In the genomic region with DNA sequence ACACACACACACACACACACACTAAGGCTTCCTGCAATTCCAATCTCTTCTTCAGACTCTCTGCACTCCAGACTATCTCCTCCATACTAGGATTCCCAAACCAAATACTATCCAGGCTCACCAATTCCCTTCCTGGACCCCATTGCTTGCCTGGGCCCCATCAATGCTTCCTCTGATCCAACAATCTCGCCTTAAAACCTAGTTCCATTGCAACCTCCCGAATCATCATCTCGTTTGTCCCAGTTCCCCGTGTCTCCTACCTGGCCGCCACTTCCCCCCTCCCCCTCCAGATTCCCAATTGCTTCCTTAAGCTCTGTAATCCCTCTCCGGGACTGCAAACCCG, we compare ENCODE assay signal across 8 mouse cellular contexts. TPM values are rescaled to one million over a fixed set of nuclear protein-coding genes. Genes with fewer than 3 reads are reported as not detected.
A peak's percentile ranks its signal among the peaks of the same experiment; 100 is the strongest.
DNase-seq lines count a peak whose midpoint lies in the region; ATAC-seq and TF ChIP-seq lines count a peak whose summit lies in the region.

No protein-coding gene starts in this region.

- no peaks in the 10 kb centered on the region for H3K9me3 ChIP-seq in lung, embryonic 14.5 days (ENCODE audit: low read depth, low read length)
- no peaks in the 10 kb centered on the region for H3K9me3 ChIP-seq in embryonic facial prominence, embryonic 15.5 days (replicated peaks)
- no peaks in the 10 kb centered on the region for H3K9me3 ChIP-seq in intestine, postnatal 0 days (ENCODE audit: control insufficient read depth)
- no peaks in the 10 kb centered on the region for H3K9me3 ChIP-seq in neural tube, embryonic 14.5 days (ENCODE audit: control insufficient read depth, low read length)

- H3K36me3 ChIP-seq in lung, embryonic 14.5 days (ENCODE audit: insufficient read depth) = no peaks in the 10 kb centered on the region
- no peaks in the 10 kb centered on the region for H3K36me3 ChIP-seq in embryonic facial prominence, embryonic 15.5 days
- no peaks in the 10 kb centered on the region; the same call in 1 of the 2 replicates for H3K36me3 ChIP-seq in intestine, postnatal 0 days (ENCODE audit: control insufficient read depth, insufficient read depth)
- no peaks in the 10 kb centered on the region for H3K36me3 ChIP-seq in neural tube, embryonic 14.5 days (ENCODE audit: control insufficient read depth, insufficient read depth, low read length)

- H3K4me2 ChIP-seq in lung, embryonic 14.5 days = peak overlapping the region; percentile 92
- H3K4me2 ChIP-seq in embryonic facial prominence, embryonic 15.5 days (replicated peaks) = peak overlapping the region; percentile 80
- peak overlapping the region; percentile 70 for H3K4me2 ChIP-seq in intestine, postnatal 0 days (replicated peaks; ENCODE audit: low read depth)
- H3K4me2 ChIP-seq in neural tube, embryonic 14.5 days (ENCODE audit: low read depth, low read length) = peak overlapping the region; percentile 63

- H3K4me1 ChIP-seq in lung, embryonic 14.5 days (ENCODE audit: insufficient read depth) = peaks cover 33% of the 10 kb centered on the region
- peaks cover 40% of the 10 kb centered on the region for H3K4me1 ChIP-seq in embryonic facial prominence, embryonic 15.5 days
- 0 out of 2 replicates have a peak, but pooled peaks cover 10% of the 10 kb centered on the region for H3K4me1 ChIP-seq in intestine, postnatal 0 days (replicated peaks; ENCODE audit: control insufficient read depth, insufficient read depth, low read length)
- peaks cover 32% of the 10 kb centered on the region for H3K4me1 ChIP-seq in neural tube, embryonic 14.5 days (ENCODE audit: control insufficient read depth, insufficient read depth, low read length)

- TF ChIP-seq CTCF in lung, embryonic 14.5 days (IDR thresholded peaks at IDR 0.05; ENCODE audit: low read depth) = no peak
- no peak for TF ChIP-seq CTCF in intestine, postnatal 0 days (IDR thresholded peaks at IDR 0.05; ENCODE audit: low read depth)

- ATAC-seq in lung, embryonic 14.5 days (ENCODE audit: insufficient read depth) = no peak
- ATAC-seq in embryonic facial prominence, embryonic 15.5 days (ENCODE audit: insufficient number of reproducible peaks, low FRiP score, low TSS enrichment, low read depth) = no peak
- ATAC-seq in intestine, postnatal 0 days = no peak
- ATAC-seq in neural tube, embryonic 14.5 days (ENCODE audit: low read depth) = peak; percentile 18; the same call in 1 of the 2 replicates

- H3K27me3 ChIP-seq in lung, embryonic 14.5 days (ENCODE audit: insufficient read depth, low read length) = no peaks in the 10 kb centered on the region
- H3K27me3 ChIP-seq in embryonic facial prominence, embryonic 15.5 days = no peaks in the 10 kb centered on the region
- no peaks in the 10 kb centered on the region for H3K27me3 ChIP-seq in intestine, postnatal 0 days (replicated peaks; ENCODE audit: control insufficient read depth, insufficient read depth, low read length)
- no peaks in the 10 kb centered on the region for H3K27me3 ChIP-seq in neural tube, embryonic 14.5 days (ENCODE audit: control insufficient read depth, insufficient read depth, low read length)

- DNase-seq in lung, embryonic 14.5 days = no peak
- no peak for DNase-seq in lung, postnatal 4 days
- DNase-seq in right cerebral cortex, postnatal 10 days (ENCODE audit: low spot score in 2 of 2) = no peak
- no peak for DNase-seq in frontal cortex, adult 2 months (ENCODE audit: extremely low spot score in 1 of 2, low spot score in 1 of 2)
- no peak for DNase-seq in T-cell, adult 2 months (ENCODE audit: low spot score)

- peak overlapping the region; percentile 99 for H3K4me3 ChIP-seq in lung, embryonic 14.5 days (ENCODE audit: low read depth, low read length)
- peak overlapping the region; percentile 87 for H3K4me3 ChIP-seq in embryonic facial prominence, embryonic 15.5 days (replicated peaks)
- peak overlapping the region; percentile 100 for H3K4me3 ChIP-seq in intestine, postnatal 0 days (ENCODE audit: low read depth, low read length)
- peak overlapping the region; percentile 87 for H3K4me3 ChIP-seq in neural tube, embryonic 14.5 days (ENCODE audit: low read depth, low read length)

- peak overlapping the region; percentile 88 for H3K27ac ChIP-seq in lung, embryonic 14.5 days (ENCODE audit: low read depth)
- H3K27ac ChIP-seq in embryonic facial prominence, embryonic 15.5 days (replicated peaks) = peak overlapping the region; percentile 80
- peak overlapping the region; percentile 93 for H3K27ac ChIP-seq in intestine, postnatal 0 days (ENCODE audit: low read depth, low read length)
- H3K27ac ChIP-seq in neural tube, embryonic 14.5 days (ENCODE audit: low read depth, low read length) = peak overlapping the region; percentile 40

- peak overlapping the region; percentile 95 for H3K9ac ChIP-seq in lung, embryonic 14.5 days
- peak overlapping the region; percentile 94 for H3K9ac ChIP-seq in embryonic facial prominence, embryonic 15.5 days
- peak overlapping the region; percentile 99 for H3K9ac ChIP-seq in intestine, postnatal 0 days (ENCODE audit: low read depth, low read length)
- peak overlapping the region; percentile 89 for H3K9ac ChIP-seq in neural tube, embryonic 14.5 days (replicated peaks; ENCODE audit: low read depth, low read length)

- WGBS in lung, embryonic 14.5 days = 1% methylated on average over 7 of the region's 7 CpGs
- 1% methylated on average over 7 of the region's 7 CpGs for WGBS in embryonic facial prominence, embryonic 15.5 days
- WGBS in intestine, postnatal 0 days = 0% methylated on average over 7 of the region's 7 CpGs
- WGBS in neural tube, embryonic 14.5 days = 0% methylated on average over 7 of the region's 7 CpGs

RNA-seq across cellular contexts. Expression of a gene that starts 0.6 kb away (rescaled TPM):
- 266 and 270 TPM in 2 replicates for polyA plus RNA-seq in lung, embryonic 14.5 days (2014; fragmentation: Nextera tagmentation; extraction: Ambion mirVana)
- polyA plus RNA-seq in embryonic facial prominence, embryonic 15.5 days (2015; fragmentation: Nextera tagmentation; extraction: Ambion mirVana) = 321 and 328 TPM in 2 replicates
- 293 and 319 TPM in 2 replicates for polyA plus RNA-seq in intestine, postnatal 0 days (2015; fragmentation: Nextera tagmentation; extraction: Ambion mirVana)
- 109 and 143 TPM in 2 replicates for polyA plus RNA-seq in neural tube, embryonic 14.5 days (2014; fragmentation: Nextera tagmentation; extraction: Ambion mirVana)
- 214 and 220 TPM in 2 replicates for polyA plus RNA-seq in frontal cortex, adult 2 months (2012; rRNA removed)

RNA-seq across cellular contexts. Expression of a gene that starts 20.1 kb away (rescaled TPM):
- polyA plus RNA-seq in lung, embryonic 14.5 days (2014; fragmentation: Nextera tagmentation; extraction: Ambion mirVana) = 392 and 398 TPM in 2 replicates
- 403 and 405 TPM in 2 replicates for polyA plus RNA-seq in embryonic facial prominence, embryonic 15.5 days (2015; fragmentation: Nextera tagmentation; extraction: Ambion mirVana)
- polyA plus RNA-seq in intestine, postnatal 0 days (2015; fragmentation: Nextera tagmentation; extraction: Ambion mirVana) = 282 and 286 TPM in 2 replicates
- polyA plus RNA-seq in neural tube, embryonic 14.5 days (2014; fragmentation: Nextera tagmentation; extraction: Ambion mirVana) = 316 and 346 TPM in 2 replicates
- 311 and 352 TPM in 2 replicates for polyA plus RNA-seq in frontal cortex, adult 2 months (2012; rRNA removed)

RNA-seq across cellular contexts. Expression of a gene that starts 20.3 kb away (rescaled TPM):
- 8.5 and 10.7 TPM in 2 replicates for polyA plus RNA-seq in lung, embryonic 14.5 days (2014; fragmentation: Nextera tagmentation; extraction: Ambion mirVana)
- polyA plus RNA-seq in embryonic facial prominence, embryonic 15.5 days (2015; fragmentation: Nextera tagmentation; extraction: Ambion mirVana) = 7.5 and 7.7 TPM in 2 replicates
- polyA plus RNA-seq in intestine, postnatal 0 days (2015; fragmentation: Nextera tagmentation; extraction: Ambion mirVana) = 1.5 and 1.6 TPM in 2 replicates
- polyA plus RNA-seq in neural tube, embryonic 14.5 days (2014; fragmentation: Nextera tagmentation; extraction: Ambion mirVana) = 7.3 and 7.8 TPM in 2 replicates
- polyA plus RNA-seq in frontal cortex, adult 2 months (2012; rRNA removed) = 3.1 and 3.8 TPM in 2 replicates

Comparison
In these comparisons a context has a peak if more than half of its experiments do, and no peak if none do; other contexts are left out.
1. H3K27ac ChIP-seq: peak in every context shown above with its lines; median percentile 93 in intestine, postnatal 0 days; 88 in lung, embryonic 14.5 days; 80 in embryonic facial prominence, embryonic 15.5 days; 40 in neural tube, embryonic 14.5 days.